Mouse (Mus musculus): ENCODE measurements around the gene Gm10134.

Gene Gm10134

GRCm38 (mm10) chr2:28495207-28495756 lies 10.6 kb upstream of the Gm10134 start:
- CTCF ChIA-PET: interaction anchor here in 1 of 4 experiments (0.7 to 1.0 kb wide), 2 partner anchors 43 to 77 kb away, joined by 3 read pairs; no protein-coding TSS in a partner anchor
- POLR2A ChIA-PET: interaction anchor here in 1 of 4 experiments (1.9 kb wide), 1 partner anchor 16 kb away, joined by 12 read pairs; no protein-coding TSS in a partner anchor

- CTCF ChIA-PET: interaction anchor here in 2 of 4 experiments (0.6 to 1.0 kb wide), 3 partner anchors 30 to 489 kb away, joined by 3 read pairs; partner anchors contain the start of gene 1700007K13Rik (in 1 of the 2)
- POLR2A ChIA-PET: interaction anchor here in 3 of 4 experiments (0.7 to 2.1 kb wide), 10 partner anchors 9 to 29 kb away, joined by 3 to 12 read pairs (median 4); partner anchors contain the start of genes Ralgds (in 2 of the 3), Gm10134 (in 1 of the 3) and Mrps2 (in 1 of the 3)
These were observed 9.9 kb upstream of the Gm10134 start for GRCm38 (mm10) chr2:28495801-28496595.

- ChIA-PET POLR2A (interaction anchor here in 3 of 4 experiments (0.7 to 2.1 kb wide), 13 partner anchors 9 to 68 kb away, joined by 3 to 12 read pairs (median 4); partner anchors contain the start of genes Ralgds (in 2 of the 3), Gm10134 (in 1 of the 3) and Mrps2 (in 1 of the 3)), CTCF (interaction anchor here in 2 of 4 experiments (0.6 kb wide), 2 partner anchors 31 to 488 kb away, joined by 3 read pairs; partner anchors contain the start of gene 1700007K13Rik (in 1 of the 2))
These were observed 9.2 kb upstream of the Gm10134 start, which contains the start of gene Gbgt1 for GRCm38 (mm10) chr2:28496671-28497070. TSS of gene Gbgt1 (plus strand) at chr2:28496891.

- POLR2A ChIA-PET: interaction anchor here in 2 of 4 experiments (0.8 to 2.1 kb wide), 7 partner anchors 13 to 67 kb away, joined by 3 to 12 read pairs (median 5); partner anchors contain the start of genes Mrps2 (in 1 of the 2) and Ralgds (in 1 of the 2)
- CTCF ChIA-PET: interaction anchor here in 2 of 4 experiments (0.7 to 1.5 kb wide), 2 partner anchors 15 to 33 kb away, joined by 3 to 8 read pairs; partner anchors contain the start of gene Ralgds (in 1 of the 2)
These were observed 8.3 kb upstream of the Gm10134 start for GRCm38 (mm10) chr2:28497561-28497960.

- ChIA-PET CTCF (interaction anchor here in 2 of 4 experiments (0.6 to 1.5 kb wide), 2 partner anchors 15 to 34 kb away, joined by 3 to 9 read pairs; partner anchors contain the start of gene Ralgds (in 1 of the 2)), POLR2A (no interaction called here)
These were observed 7.5 kb upstream of the Gm10134 start for GRCm38 (mm10) chr2:28498431-28498830.

GRCm38 (mm10) chr2:28502987-28503386 lies 2.9 kb upstream of the Gm10134 start:
- CTCF ChIA-PET: interaction anchor here in 2 of 4 experiments (0.6 to 0.8 kb wide), 2 partner anchors 10 to 80 kb away, joined by 3 to 4 read pairs; partner anchors contain the start of gene Ralgds (in 1 of the 2)
- POLR2A ChIA-PET: interaction anchor here in 2 of 4 experiments (0.9 to 1.2 kb wide), 3 partner anchors 9 to 25 kb away, joined by 3 to 8 read pairs (median 4); partner anchors contain the start of gene Ralgds (in 2 of the 2)

GRCm38 (mm10) chr2:28504676-28505075 lies 1.2 kb upstream of the Gm10134 start:
- POLR2A ChIA-PET: interaction anchor here in 3 of 4 experiments (0.5 to 1.6 kb wide), 6 partner anchors 8 to 162 kb away, joined by 3 to 11 read pairs (median 4); partner anchors contain the start of gene Gbgt1 (in 1 of the 3)
- CTCF ChIA-PET: interaction anchor here in 2 of 4 experiments (0.6 to 1.2 kb wide), 2 partner anchors 28 to 117 kb away, joined by 4 read pairs; partner anchors contain the start of gene Gfi1b (in 1 of the 2)

- ChIA-PET POLR2A (interaction anchor here in 3 of 4 experiments (0.6 to 2.5 kb wide), 13 partner anchors 10 to 863 kb away, joined by 3 to 9 read pairs (median 4); partner anchors contain the start of gene 1700007K13Rik (in 1 of the 3)), CTCF (interaction anchor here in 3 of 4 experiments (0.6 to 1.8 kb wide), 8 partner anchors 8 to 177 kb away, joined by 3 to 5 read pairs (median 3); partner anchors contain the start of gene 1700007K13Rik (in 1 of the 3))
These were observed 396 bp downstream of the Gm10134 start for GRCm38 (mm10) chr2:28506291-28506690.

GRCm38 (mm10) chr2:28511600-28511999 lies 5.7 kb downstream of the Gm10134 start:
- CTCF ChIA-PET: interaction anchor here (0.7 to 3.5 kb wide), 22 partner anchors 10 to 837 kb away, joined by 3 to 21 read pairs (median 3); partner anchors contain the start of genes 1700007K13Rik (in 2 of the 4) and Gtf3c5 (in 1 of the 4)
- POLR2A ChIA-PET: interaction anchor here in 3 of 4 experiments (0.8 to 4.0 kb wide), 17 partner anchors 9 to 79 kb away, joined by 3 to 18 read pairs (median 4); partner anchors contain the start of genes 1700007K13Rik (in 2 of the 3), Gbgt1 (in 1 of the 3), Gtf3c5 (in 1 of the 3) and Mrps2 (in 1 of the 3)

- POLR2A ChIA-PET: interaction anchor here (0.5 to 3.1 kb wide), 29 partner anchors 10 to 616 kb away, joined by 3 to 18 read pairs (median 4); partner anchors contain the start of genes Gtf3c5 (in 3 of the 4), 1700007K13Rik (in 2 of the 4), Gbgt1 (in 2 of the 4) and Mrps2 (in 2 of the 4)
- CTCF ChIA-PET: interaction anchor here (0.6 to 3.5 kb wide), 21 partner anchors 10 to 309 kb away, joined by 3 to 21 read pairs (median 4); partner anchors contain the start of genes 1700007K13Rik (in 1 of the 4) and Gtf3c5 (in 1 of the 4)
These were observed 7.0 kb downstream of the Gm10134 start, which contains the start of gene Ralgds for GRCm38 (mm10) chr2:28512798-28513401. TSS of gene Ralgds (plus strand) at chr2:28513125.

GRCm38 (mm10) chr2:28513431-28514370 lies 7.8 kb downstream of the Gm10134 start:
- ChIA-PET POLR2A (interaction anchor here in 3 of 4 experiments (0.7 to 3.1 kb wide), 25 partner anchors 10 to 617 kb away, joined by 3 to 18 read pairs (median 4); partner anchors contain the start of genes Gtf3c5 (in 3 of the 3), 1700007K13Rik (in 2 of the 3), Gbgt1 (in 2 of the 3) and Mrps2 (in 1 of the 3)), CTCF (interaction anchor here in 3 of 4 experiments (0.6 to 3.5 kb wide), 23 partner anchors 8 to 1102 kb away, joined by 3 to 21 read pairs (median 4); partner anchors contain the start of genes Gm10134 (in 2 of the 3) and Gtf3c5 (in 1 of the 3))

- POLR2A ChIA-PET: interaction anchor here in 3 of 4 experiments (0.7 to 2.7 kb wide), 6 partner anchors 11 to 60 kb away, joined by 3 to 10 read pairs (median 4); no protein-coding TSS in a partner anchor
- CTCF ChIA-PET: interaction anchor here in 3 of 4 experiments (0.5 to 4.4 kb wide), 18 partner anchors 9 to 1102 kb away, joined by 3 to 21 read pairs (median 4); partner anchors contain the start of genes Gm10134 (in 2 of the 3) and Gtf3c5 (in 1 of the 3)
These were observed 8.6 kb downstream of the Gm10134 start for GRCm38 (mm10) chr2:28514489-28514888.

GRCm38 (mm10) chr2:28517206-28517909 lies 11.5 kb downstream of the Gm10134 start:
- CTCF ChIA-PET: interaction anchor here (0.6 to 4.4 kb wide), 77 partner anchors 8 to 1023 kb away, joined by 3 to 60 read pairs (median 4); partner anchors contain the start of genes Gtf3c5 (in 4 of the 4), Gm10134 (in 2 of the 4), 1700007K13Rik (in 1 of the 4) and Ppp1r26 (in 1 of the 4)
- POLR2A ChIA-PET: interaction anchor here in 3 of 4 experiments (0.5 to 2.7 kb wide), 44 partner anchors 8 to 1617 kb away, joined by 3 to 24 read pairs (median 4); partner anchors contain the start of genes 1700007K13Rik (in 2 of the 3), Gtf3c5 (in 2 of the 3), Gm10134 (in 1 of the 3) and Tsc1 (in 1 of the 3)

GRCm38 (mm10) chr2:28518231-28518630 lies 12.3 kb downstream of the Gm10134 start:
- POLR2A ChIA-PET: interaction anchor here (0.6 to 2.7 kb wide), 19 partner anchors 10 to 84 kb away, joined by 3 to 24 read pairs (median 6); partner anchors contain the start of genes Gtf3c5 (in 2 of the 4) and 1700007K13Rik (in 1 of the 4)

More at GRCm38 (mm10) chr2:28518231-28518630, 12.3 kb downstream of the Gm10134 start:
- CTCF ChIA-PET: interaction anchor here (0.6 to 4.4 kb wide), 18 partner anchors 8 to 89 kb away, joined by 3 to 60 read pairs (median 6); partner anchors contain the start of gene Gtf3c5 (in 3 of the 4)

All from embryonic stem cell, embryonic (primary cell).